Comparison of ENCODE assay signal across 8 mouse cellular contexts in genomic region chr14:61143869-61144268, GRCm38 (mm10). TPM values are rescaled to one million over a fixed set of nuclear protein-coding genes. Genes with fewer than 3 reads are reported as not detected.
DNase-seq lines count a peak whose midpoint lies in the region; ATAC-seq lines count a peak whose summit lies in the region.

No protein-coding gene starts in this region.

- peaks cover 4% of the 10 kb centered on the region; the same call in 1 of the 2 replicates for H3K27me3 ChIP-seq in kidney, embryonic 16.5 days (ENCODE audit: insufficient read depth, low read length)
- no peaks in the 10 kb centered on the region for H3K27me3 ChIP-seq in neural tube, embryonic 13.5 days

- H3K9me3 ChIP-seq in kidney, embryonic 16.5 days (ENCODE audit: low read length), result no peaks in the 10 kb centered on the region
- no peaks in the 10 kb centered on the region for H3K9me3 ChIP-seq in neural tube, embryonic 13.5 days

- 0 out of 2 replicates have a peak, but pooled peaks cover 3% of the 10 kb centered on the region for H3K4me1 ChIP-seq in kidney, embryonic 16.5 days (ENCODE audit: insufficient read depth, low read length)
- peaks cover 28% of the 10 kb centered on the region for H3K4me1 ChIP-seq in neural tube, embryonic 13.5 days (replicated peaks)

- H3K36me3 ChIP-seq in kidney, embryonic 16.5 days (ENCODE audit: insufficient read depth, low read length), result no peaks in the 10 kb centered on the region
- no peaks in the 10 kb centered on the region for H3K36me3 ChIP-seq in neural tube, embryonic 13.5 days

- peak overlapping the region; percentile 26 for H3K4me3 ChIP-seq in kidney, embryonic 16.5 days (ENCODE audit: low read length)
- H3K4me3 ChIP-seq in neural tube, embryonic 13.5 days, result no peak overlapping the region

- no peak overlapping the region for H3K9ac ChIP-seq in kidney, embryonic 16.5 days (replicated peaks; ENCODE audit: low read length)
- H3K9ac ChIP-seq in neural tube, embryonic 13.5 days, result no peak overlapping the region

- peak; percentile 76; the same call in 1 of the 2 replicates for ATAC-seq in kidney, embryonic 16.5 days (ENCODE audit: low FRiP score, low TSS enrichment)
- peak; percentile 67; the same call in 1 of the 2 replicates for ATAC-seq in neural tube, embryonic 13.5 days (ENCODE audit: low read depth)
- ATAC-seq in activated CD4-positive, CD25-positive, alpha-beta regulatory T cell, adult 4 months, result no peak

- DNase-seq in cerebellum, adult 9-10 months, result peak; percentile 51
- no peak for DNase-seq in cerebellum, adult 9-11 months
- DNase-seq in 416B (ENCODE audit: low read depth), result peak; percentile 45
- peak; percentile 14 for DNase-seq in c-Kit-positive CD71-positive TER-119-negative erythroid progenitor cells, embryonic 14.5 days (ENCODE audit: low read depth)
- no peak for DNase-seq in ovary, adult 18-20 months (ENCODE audit: low spot score)

- no peak overlapping the region for H3K27ac ChIP-seq in kidney, embryonic 16.5 days (ENCODE audit: low read length)
- H3K27ac ChIP-seq in neural tube, embryonic 13.5 days (replicated peaks), result no peak overlapping the region

- H3K4me2 ChIP-seq in kidney, embryonic 16.5 days (replicated peaks; ENCODE audit: low read depth, low read length), result peak overlapping the region; percentile 49
- H3K4me2 ChIP-seq in neural tube, embryonic 13.5 days, result peak overlapping the region; percentile 24; the same call in 1 of the 2 replicates

- WGBS in kidney, embryonic 16.5 days, result 22% methylated on average over 11 of the region's 11 CpGs
- 33% methylated on average over 11 of the region's 11 CpGs for WGBS in neural tube, embryonic 13.5 days

RNA-seq across cellular contexts. Expression of gene Sacs, which starts 5.6 kb away (rescaled TPM):
- 1.5 and 1.7 TPM in 2 replicates for polyA plus RNA-seq in kidney, embryonic 16.5 days (2015; fragmentation: Nextera tagmentation; extraction: Ambion mirVana)
- polyA plus RNA-seq in neural tube, embryonic 13.5 days (2015; fragmentation: Nextera tagmentation; extraction: Ambion mirVana), result 6.5 and 8.0 TPM in 2 replicates
- 1 to 10 TPM; 6.6 to 6.9 TPM for polyA plus RNA-seq in activated CD4-positive, CD25-positive, alpha-beta regulatory T cell, adult 4 months (2017; shearing (Covaris generic))

Comparison
In these comparisons a context has a peak if more than half of its experiments do, and no peak if none do; other contexts are left out.
1. DNase-seq: peak in cerebellum, adult 9-10 months (single experiment), 416B (single experiment) and c-Kit-positive CD71-positive TER-119-negative erythroid progenitor cells, embryonic 14.5 days (single experiment); none in cerebellum, adult 9-11 months (single experiment) and ovary, adult 18-20 months (single experiment).